Mouse (Mus musculus) liver, postnatal 0 days (tissue): Measurements from ENCODE around the gene Top1.

ENCODE experiments used
- CTCF ChIP-seq: sonication (generic); IDR thresholded peaks from 2 replicates; pipeline ENCODE4 v1.5.1; 2016; ENCODE audit warnings: antibody characterized with exemption, low read depth
- EP300 ChIP-seq: IDR thresholded peaks from 2 replicates; pipeline ENCODE4 v1.6.1; 2016; ENCODE audit warnings: antibody characterized with exemption, low read depth, mild to moderate bottlenecking

- TF ChIP-seq CTCF, result no peak
- TF ChIP-seq EP300, result no peak
These were observed 95.9 kb downstream of the Top1 start for GRCm38 (mm10) chr2:160741580-160741979.
